Mouse (Mus musculus) MEL (cell line): ENCODE results near the gene Tmprss4.

ENCODE experiments used
- CTCF ChIP-seq, 3 experiments: IDR thresholded peaks in 2 of 3; conservative IDR thresholded peaks in 1 of 3; 2 replicates each; pipeline ENCODE4 v1.5.1; 2011 to 2012; ENCODE audit warnings: low read length in 3 of 3, low read depth in 2 of 3, mild to moderate bottlenecking in 2 of 3, improper control_type of control experiment in 1 of 3, inconsistent platforms in 1 of 3, mixed read lengths in 1 of 3, moderate library complexity in 1 of 3; ENCODE audit not compliant: control insufficient read depth in 1 of 3, insufficient read depth in 1 of 3, poor library complexity in 1 of 3, severe bottlenecking in 1 of 3
- E2F4 ChIP-seq: IDR thresholded peaks from 2 replicates; pipeline ENCODE4 v1.6.1; 2011; ENCODE audit warnings: low read depth, low read length, improper control_type of control experiment, borderline replicate concordance
- ELF1 ChIP-seq: IDR thresholded peaks from 2 replicates; pipeline ENCODE4 v1.6.1; 2014; ENCODE audit warnings: low read depth, mild to moderate bottlenecking, inconsistent platforms, low read length, improper control_type of control experiment, moderate library complexity
- EP300 ChIP-seq, 2 experiments: IDR thresholded peaks; 2 replicates each; pipeline ENCODE4 v1.6.1; 2011; ENCODE audit warnings: improper control_type of control experiment in 2 of 2, low read length in 2 of 2, low read depth in 1 of 2, mild to moderate bottlenecking in 1 of 2
- GABPA ChIP-seq: IDR thresholded peaks from 2 replicates; pipeline ENCODE4 v1.6.1; 2012; ENCODE audit warnings: low read depth, mild to moderate bottlenecking, inconsistent platforms, low read length, improper control_type of control experiment, moderate library complexity
- GATA1 ChIP-seq: IDR thresholded peaks from 2 replicates; pipeline ENCODE4 v1.6.1; 2011; ENCODE audit warnings: low read depth, low read length, improper control_type of control experiment
- KAT2A ChIP-seq: conservative IDR thresholded peaks from 2 replicates; pipeline ENCODE4 v1.6.1; 2012; ENCODE audit warnings: low read depth, low read length, improper control_type of control experiment, inconsistent platforms
- MAX ChIP-seq: IDR thresholded peaks from 2 replicates; pipeline ENCODE4 v1.6.1; 2011; ENCODE audit warnings: low read length, improper control_type of control experiment
- POLR2A ChIP-seq, 2 experiments: IDR thresholded peaks; 2 replicates each; pipeline ENCODE4 v1.6.1; 2011 to 2012; ENCODE audit warnings: low read length in 2 of 2, mild to moderate bottlenecking in 2 of 2, control low read depth in 1 of 2, improper control_type of control experiment in 1 of 2, low read depth in 1 of 2, moderate library complexity in 1 of 2; ENCODE audit not compliant: control insufficient read depth in 1 of 2, insufficient read depth in 1 of 2, poor library complexity in 1 of 2
- POLR2AphosphoS5 ChIP-seq: IDR thresholded peaks from 2 replicates; pipeline ENCODE4 v1.6.1; 2012; ENCODE audit warnings: low read depth, borderline replicate concordance, mild to moderate bottlenecking, inconsistent platforms, low read length, moderate library complexity, mixed read lengths
- SIN3A ChIP-seq: IDR thresholded peaks from 2 replicates; pipeline ENCODE4 v1.6.1; 2012; ENCODE audit warnings: low read length, improper control_type of control experiment, inconsistent platforms
- UBTF ChIP-seq: IDR thresholded peaks from 2 replicates; pipeline ENCODE4 v1.6.1; 2012; ENCODE audit warnings: low read depth, mild to moderate bottlenecking, inconsistent platforms, low read length, improper control_type of control experiment, moderate library complexity, borderline replicate concordance; ENCODE audit not compliant: insufficient read depth

GRCm38 (mm10) chr9:45221567-45221966 is 17.7 kb upstream of the Tmprss4 start:
- no peak for TF ChIP-seq ELF1
- TF ChIP-seq E2F4: no peak
- TF ChIP-seq GATA1: no peak
- no peak for TF ChIP-seq MAX
- no peak for TF ChIP-seq POLR2A (IDR thresholded peaks at IDR 0.05; ENCODE audit: control insufficient read depth in 1 of 2, insufficient read depth in 1 of 2, low read depth in 1 of 2, low read length in 2 of 2, poor library complexity in 1 of 2)
- TF ChIP-seq CTCF (IDR thresholded peaks at IDR 0.05 in 2 of 3, conservative IDR thresholded peaks at IDR 0.05 in 1 of 3; ENCODE audit: control insufficient read depth in 1 of 3, insufficient read depth in 1 of 3, low read depth in 2 of 3, low read length in 3 of 3, poor library complexity in 1 of 3, severe bottlenecking in 1 of 3): peak; percentile 65 to 84 (median 68)
- TF ChIP-seq UBTF: no peak
- no peak for TF ChIP-seq GABPA
- no peak for TF ChIP-seq KAT2A
- TF ChIP-seq EP300 (IDR thresholded peaks at IDR 0.05; ENCODE audit: low read depth in 1 of 2, low read length in 2 of 2): no peak
- TF ChIP-seq SIN3A: no peak; the same call in 1 of the 2 replicates
- TF ChIP-seq POLR2AphosphoS5: no peak
